Mouse (Mus musculus) spleen, adult 2 months (tissue): ENCODE results near the gene Nipsnap1.

ENCODE experiments used
- CTCF ChIP-seq: fragments of 200-500 bp; IDR thresholded peaks from 2 replicates; pipeline ENCODE4 v1.5.1; 2011; ENCODE audit warnings: mild to moderate bottlenecking, inconsistent platforms; ENCODE audit not compliant: insufficient read depth, insufficient read length, insufficient replicate concordance; ENCODE audit errors: extremely low read depth
- POLR2A ChIP-seq: fragments of 200-500 bp; IDR thresholded peaks from 2 replicates; pipeline ENCODE4 v1.6.1; 2011; ENCODE audit warnings: low read depth, low read length, inconsistent platforms

GRCm38 (mm10) chr11:4936243-4936642, 62.5 kb downstream of the Nipsnap1 start:
- TF ChIP-seq CTCF, result no peak
- no peak for TF ChIP-seq POLR2A
